Mouse (Mus musculus) cerebellum, adult 11 months (tissue): Measurements from ENCODE around the gene Grin3b.
A peak's percentile ranks its signal among the peaks of the same experiment; 100 is the strongest.

Experiments
- DNase-seq: peaks from one replicate; pipeline ENCODE4 v3.0.0; 2022

Gene Grin3b

DNA sequence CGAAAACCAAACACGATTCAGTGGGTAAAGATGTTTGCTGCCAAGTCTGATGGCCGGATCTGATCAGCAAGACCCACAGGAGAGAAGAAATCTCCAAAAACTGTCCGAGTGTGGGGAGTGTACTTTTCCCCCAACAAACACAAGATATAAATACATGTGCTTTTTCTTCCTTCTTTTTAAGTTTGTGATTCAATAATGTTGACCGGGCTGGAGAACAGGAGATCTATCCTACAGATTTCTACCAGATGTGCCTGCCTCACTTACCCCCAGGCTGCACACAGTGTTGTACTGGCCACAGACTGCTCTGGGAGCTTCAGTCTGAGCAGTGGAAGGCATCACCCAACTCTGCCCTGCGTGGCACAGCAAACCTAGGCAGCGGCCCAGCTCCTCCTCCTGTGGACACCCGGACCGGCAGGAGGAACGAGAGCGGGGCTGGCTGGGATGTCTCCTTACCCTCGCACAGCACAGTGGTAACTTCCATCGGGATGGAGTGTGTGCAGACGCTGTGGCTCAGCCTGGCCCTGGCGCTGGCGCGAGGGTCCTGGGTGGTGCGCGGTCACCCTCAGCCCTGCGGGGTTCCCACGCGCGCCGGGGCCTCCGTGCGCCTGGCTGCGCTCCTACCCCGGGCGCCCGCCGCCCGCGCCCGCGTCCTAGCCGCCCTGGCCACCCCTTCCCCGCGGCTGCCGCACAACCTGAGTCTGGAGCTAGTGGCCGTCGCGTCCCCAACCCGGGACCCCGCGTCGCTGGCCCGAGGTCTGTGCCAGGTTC is at the start of gene Grin3b:
Grin3b (plus strand) TSS at position 301 of the 768 bp plus-strand sequence.
- no peak for DNase-seq

DNA sequence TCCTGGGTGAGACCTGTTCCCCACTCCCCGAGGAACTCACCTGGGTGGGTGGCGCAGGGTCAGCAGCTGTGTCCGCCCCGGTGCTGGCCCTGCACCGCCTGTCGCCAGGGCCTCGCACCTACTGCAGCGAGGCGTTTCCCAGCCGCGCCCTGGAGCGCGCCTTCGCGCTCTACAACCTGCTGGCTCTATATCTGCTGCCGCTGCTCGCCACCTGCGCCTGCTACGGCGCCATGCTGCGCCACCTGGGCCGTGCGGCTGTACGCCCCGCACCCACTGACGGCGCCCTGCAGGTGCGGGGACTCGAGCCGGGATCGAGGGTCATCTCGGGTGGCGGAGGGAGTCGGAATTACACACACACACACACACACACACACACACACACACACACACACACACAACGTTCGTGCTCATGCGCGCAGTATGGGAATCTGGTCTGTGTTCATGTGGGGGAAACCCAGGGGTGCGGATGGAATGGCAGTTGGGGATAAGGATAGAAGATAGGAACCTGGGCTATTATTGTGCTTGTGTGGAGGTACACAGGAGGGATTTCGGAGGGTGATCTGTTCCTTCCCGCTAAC is 49.5 kb upstream of the Grin3b start, which contains the start of gene R3hdm4:
R3hdm4 (minus strand) TSS at position 251 of the 578 bp plus-strand sequence.
- peak; percentile 38 for DNase-seq

DNA sequence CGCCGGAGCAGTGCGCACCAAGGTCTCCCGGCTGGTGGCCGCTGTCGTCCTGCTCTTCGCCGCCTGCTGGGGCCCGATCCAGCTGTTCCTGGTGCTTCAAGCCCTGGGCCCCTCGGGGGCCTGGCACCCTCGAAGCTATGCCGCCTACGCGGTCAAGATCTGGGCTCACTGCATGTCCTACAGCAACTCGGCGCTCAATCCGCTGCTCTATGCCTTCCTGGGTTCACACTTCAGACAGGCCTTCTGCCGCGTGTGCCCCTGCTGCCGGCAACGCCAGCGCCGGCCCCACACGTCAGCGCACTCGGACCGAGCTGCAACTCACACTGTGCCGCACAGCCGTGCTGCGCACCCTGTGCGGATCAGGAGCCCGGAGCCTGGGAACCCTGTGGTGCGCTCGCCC is 48.9 kb upstream of the Grin3b start:
- peak; percentile 37 for DNase-seq

DNA sequence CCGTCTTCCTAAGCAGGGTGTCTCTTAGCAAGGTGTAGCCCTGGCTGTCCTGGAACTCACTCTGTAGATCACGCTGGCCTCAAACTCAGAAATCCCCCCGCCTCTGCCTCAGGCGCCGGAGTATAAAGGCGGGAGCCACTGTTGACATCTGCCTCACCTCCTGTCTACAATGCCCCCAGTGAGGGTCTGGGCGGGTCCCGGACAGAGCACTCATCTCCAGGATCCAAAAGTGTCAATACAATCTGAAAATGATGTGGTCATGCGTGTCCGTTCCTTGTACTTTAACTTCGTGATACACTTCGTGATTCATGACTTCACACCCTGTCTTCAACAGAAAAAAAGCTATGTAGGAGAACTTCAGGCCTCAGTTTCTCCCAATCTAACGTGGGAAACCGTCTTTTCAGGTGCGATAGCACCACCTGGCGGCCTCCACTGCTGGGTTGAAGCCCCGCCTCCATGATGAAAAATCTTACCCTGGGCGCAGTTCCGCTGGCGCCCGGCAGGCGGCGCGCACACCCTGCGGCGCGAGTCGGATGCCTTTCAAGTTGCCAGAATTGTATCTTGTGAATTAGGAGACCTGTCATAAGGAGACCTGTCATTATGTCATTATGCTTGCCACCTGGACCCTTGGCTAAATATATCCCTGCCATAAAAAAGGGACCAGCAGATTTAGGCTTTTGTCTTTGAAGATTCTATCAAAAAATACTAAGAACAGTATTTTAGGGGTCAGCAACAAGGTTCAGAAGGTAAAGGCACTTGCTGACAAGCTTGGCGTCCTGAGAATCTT is 45.3 kb upstream of the Grin3b start:
- peak; percentile 95 for DNase-seq

DNA sequence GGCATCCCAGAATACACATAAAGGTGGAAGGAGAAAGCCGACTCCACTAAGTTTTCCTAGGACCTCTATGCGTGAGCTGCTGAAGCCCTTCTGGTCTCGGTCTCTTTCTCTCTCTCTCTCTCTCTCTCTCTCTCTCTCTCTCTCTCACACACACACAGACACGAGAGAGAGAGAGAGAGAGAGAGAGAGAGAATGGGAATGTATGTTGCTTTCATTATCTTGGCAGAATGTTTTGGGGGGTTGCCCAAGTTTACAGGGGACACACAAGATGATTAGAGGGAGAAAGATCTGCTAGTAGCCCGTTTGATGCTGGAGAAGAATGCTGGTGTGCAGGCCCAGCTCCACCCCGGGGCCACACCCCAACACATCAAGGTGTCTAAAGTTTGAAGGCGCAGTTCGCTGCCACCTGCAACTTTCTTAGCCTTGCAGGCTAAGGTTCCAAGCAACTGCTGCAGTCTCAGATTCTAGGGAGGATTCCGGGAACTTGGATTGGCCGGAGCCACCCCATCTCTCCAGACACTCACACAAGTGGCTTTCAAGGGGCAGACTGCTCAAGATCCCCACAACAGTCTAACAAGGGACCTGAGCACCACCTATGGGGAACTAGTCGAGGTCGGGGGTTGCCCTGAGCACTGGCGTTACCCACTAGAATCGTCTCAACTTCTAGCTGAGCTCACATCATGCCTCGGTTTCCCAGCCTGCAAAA is 44.6 kb upstream of the Grin3b start:
- DNase-seq: no peak

DNA sequence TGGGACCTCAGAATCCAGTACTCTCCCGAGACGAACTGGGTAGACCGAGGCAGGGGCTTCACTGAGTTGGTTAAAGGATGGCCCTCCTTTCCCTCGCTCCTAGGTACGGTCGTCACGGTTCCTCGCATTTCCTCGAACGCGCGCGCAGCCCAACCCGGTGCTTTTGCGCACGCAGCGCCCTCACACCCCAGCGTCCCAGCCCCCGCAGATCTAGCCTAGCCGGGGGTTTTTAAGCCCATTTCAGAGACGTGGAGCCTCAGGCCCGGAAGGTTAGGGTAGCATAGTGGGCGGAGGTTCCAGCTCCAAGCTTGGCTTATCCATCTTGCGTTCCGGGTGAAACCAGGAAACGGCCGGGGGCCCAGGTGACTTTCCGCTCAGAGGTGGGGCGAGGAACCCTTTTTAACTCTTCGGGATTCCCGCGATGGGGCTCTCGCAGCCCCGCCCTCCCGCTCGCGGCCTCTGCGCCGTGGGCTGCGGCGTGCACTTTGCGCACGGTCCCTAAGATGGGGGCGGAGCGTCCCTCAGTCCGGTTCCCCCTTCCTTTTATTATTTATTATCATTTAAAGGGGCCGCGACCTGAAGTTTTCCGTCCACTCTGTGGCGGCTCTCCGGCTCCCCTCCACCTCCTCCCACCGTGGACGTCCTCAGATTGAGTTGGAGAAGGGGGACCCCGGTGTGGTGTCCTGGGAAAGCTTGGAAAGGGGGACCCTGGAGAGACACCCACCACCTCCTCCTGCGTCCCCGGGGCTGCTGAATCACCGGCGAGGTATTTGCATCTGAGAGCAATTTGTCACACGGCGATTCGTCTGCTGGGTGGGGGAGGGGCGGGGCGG is 43.8 kb upstream of the Grin3b start, which contains the start of gene Arid3a:
Arid3a (plus strand) TSS at position 553 of the 833 bp plus-strand sequence.
- peak; percentile 87 for DNase-seq

DNA sequence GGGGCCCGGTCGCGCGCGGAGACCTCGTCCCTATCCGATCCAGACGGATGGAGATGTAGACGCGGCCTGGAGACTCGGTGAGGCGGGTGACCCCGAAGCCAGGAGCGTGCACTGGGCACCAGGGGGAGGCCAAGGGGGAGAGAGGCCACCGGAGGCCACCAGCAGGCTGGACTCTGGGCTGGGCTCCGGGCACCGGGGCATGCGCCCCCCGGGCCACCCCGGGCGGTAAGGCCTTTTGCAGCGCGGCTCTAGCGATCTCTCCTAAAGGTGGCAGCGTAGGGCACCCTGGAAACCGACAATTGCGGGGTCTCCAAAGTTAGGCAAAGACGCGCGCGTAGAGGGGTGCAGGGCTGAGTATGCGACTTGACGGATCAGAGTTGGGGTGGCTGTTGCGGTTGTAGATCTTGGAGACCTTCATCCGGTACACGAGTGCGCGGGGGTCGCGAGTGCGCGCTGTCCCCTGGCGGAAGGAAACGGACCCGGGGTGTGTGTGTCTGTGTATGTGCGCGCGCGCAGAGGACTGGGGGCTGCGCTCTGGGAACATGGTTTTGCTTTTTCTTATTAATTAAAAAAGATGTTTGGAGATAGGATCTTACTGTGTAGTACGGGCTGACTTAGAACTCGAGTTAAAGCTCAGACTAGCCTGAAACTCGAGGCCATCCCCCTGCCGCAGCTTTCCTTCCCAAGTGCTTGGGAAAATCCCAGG is 43.0 kb upstream of the Grin3b start:
- peak; percentile 54 for DNase-seq

DNA sequence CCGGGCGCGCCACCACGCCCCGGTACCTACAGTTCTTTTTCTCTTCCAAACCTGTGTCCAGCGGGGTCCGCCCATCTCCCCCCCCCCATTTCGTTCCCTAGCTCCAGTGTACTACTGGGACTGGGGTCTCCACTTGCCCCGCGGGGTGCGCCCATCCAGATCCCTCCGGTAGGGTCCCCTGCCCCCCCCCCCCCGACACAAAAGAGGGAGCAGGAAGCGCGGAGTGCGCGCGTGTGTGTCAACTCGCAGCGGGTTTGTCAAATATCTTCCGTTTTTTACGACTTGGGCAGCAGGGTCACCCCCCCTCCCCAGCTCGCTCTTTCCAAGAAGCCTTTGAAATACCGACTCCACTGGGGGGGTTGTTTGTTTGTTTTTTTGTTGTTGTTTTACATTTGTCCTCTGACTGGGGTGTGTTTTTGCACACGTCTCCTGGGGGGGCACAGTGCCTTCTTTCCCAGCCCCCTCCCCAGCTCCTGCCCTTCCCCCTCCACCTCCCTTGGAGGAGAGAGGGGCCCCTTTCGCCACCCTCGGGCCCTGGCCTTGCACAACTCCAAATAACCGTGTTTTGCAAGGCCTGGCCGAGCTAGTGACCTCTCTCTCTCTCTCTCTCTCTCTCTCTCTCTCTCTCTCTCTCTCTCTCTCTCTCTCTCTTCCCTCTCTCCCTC is 42.4 kb upstream of the Grin3b start:
- peak; percentile 32 for DNase-seq

DNA sequence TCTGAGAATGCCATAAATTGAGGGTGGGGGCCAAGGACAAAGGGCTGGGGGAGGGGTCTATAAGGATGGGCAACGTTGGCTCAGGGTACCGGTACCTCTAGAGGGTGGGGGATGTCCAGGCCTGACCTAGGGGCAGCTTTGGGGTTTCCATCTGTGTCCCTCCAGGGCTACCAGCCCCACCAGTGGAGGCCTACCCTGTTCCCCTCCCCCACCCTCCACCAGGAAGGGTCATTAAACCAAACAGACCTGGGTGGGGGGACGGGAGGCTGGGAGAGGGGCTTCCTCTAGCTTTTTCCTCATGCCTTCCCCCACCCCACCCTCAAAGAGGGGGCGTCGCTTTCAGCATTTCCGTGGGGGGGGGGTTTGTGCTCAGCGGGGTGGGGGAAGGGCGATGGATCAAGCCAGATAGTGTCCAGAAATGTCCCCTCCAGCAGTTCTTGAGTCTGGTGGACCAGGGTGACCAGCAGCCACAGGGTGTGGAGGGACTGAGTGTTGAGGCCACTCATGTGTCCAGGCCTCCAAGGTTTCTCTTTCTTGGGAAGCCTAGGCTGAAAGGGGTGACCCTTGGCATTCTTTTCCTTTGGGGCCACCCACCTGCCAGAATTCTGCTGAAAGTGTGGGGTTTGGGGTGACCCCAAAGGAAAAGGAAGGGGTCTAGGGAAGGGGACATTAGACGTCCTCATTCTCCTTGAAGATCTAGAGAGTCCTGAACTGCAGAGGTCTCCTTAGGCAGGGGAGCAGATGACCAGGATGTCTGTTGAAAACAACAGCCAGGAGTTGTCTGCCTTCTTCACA is 41.4 kb upstream of the Grin3b start:
- DNase-seq: no peak

DNA sequence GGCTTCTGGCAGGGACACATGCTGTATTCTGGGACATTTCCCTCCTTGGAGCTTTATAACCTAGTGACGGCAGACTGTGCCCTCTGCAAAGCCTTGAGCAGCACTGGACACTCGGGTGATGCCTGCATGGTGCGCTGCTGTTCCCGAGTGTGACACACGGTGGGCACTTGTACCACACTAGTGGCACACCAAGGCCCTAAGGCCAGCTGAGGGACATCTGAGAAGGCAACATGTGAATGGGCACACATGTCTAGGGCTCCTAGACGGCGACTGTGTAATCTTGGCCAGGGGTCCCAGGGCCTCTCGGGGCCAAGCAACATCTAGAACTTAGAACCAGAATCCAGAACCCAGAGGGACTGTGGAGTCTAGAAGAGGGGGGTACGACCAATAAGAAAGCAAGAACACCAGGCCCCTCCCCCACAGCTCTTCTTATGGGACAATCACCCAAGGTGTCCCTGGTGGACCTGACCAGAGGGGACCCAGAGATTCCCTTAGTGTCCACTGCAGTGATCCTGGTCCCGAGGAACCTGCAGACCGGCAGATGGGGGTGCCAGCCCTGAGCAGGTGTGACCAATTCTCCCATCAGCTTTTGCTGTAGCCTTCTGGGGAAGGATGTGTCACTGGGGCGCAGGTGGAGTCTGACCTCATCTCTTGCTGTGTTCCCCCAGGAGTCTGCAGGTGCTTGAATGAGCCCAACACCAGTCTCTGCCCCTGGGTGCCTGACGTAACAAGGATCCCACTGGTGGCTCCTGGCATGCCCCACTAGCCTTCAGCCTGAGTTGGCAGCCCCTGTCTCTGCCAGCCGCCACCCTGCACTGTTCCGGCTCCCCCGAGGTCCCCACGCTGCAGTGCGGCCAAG is 40.3 kb upstream of the Grin3b start:
- peak; percentile 30 for DNase-seq

DNA sequence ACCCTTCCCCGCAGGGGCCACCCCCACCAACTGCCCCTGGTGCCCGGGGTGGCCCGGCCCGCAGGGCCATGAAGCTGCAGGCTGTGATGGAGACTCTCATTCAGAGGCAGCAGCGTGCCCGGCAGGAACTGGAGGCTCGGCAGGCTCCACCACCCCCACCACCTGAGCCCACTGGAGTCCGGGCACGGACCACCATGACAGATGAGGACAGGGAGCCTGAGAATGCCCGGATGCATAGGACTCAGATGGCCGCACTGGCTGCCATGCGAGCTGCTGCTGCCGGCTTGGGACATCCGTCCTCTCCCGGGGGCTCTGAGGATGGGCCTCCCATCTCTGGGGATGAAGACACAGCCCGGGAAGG is 39.7 kb upstream of the Grin3b start:
- no peak for DNase-seq

DNA sequence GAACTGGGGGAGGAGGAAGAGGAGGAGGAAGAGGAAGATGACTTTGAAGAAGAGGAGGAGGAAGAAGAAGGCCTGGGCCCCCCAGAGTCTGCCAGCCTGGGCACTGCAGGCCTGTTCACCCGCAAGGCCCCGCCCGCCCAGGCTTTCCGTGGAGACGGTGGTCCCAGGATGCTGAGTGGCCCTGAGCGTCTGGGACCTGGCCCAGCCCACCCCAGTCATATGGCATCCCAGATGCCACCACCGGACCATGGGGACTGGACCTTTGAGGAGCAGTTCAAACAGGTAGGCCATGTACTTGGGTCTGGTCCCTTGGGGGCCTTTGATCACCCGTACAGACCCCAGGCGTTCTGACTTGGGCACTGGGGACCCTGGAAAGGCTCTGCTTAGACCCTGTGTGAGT is 38.7 kb upstream of the Grin3b start:
- no peak for DNase-seq

DNA sequence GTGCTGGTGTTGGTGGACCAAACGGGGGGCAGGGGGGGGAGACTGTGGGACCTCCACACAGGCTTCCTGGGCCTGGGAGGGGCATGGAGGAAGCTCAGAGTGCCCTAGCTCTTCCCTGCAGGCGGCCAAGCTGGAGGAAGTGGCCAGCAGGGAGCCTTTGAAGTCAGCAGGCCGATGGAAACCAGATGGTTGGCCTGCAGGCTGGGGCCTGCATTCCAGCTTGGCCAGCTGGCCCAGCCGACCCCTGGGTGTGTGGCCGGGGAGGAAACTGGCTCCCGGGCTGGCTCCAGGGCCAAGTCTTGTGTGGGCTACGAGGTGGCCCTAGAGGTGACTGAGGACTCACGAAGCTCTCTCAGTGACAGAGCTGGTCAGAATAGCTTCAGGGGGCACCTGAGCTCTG is 37.8 kb upstream of the Grin3b start:
- DNase-seq: peak; percentile 61

DNA sequence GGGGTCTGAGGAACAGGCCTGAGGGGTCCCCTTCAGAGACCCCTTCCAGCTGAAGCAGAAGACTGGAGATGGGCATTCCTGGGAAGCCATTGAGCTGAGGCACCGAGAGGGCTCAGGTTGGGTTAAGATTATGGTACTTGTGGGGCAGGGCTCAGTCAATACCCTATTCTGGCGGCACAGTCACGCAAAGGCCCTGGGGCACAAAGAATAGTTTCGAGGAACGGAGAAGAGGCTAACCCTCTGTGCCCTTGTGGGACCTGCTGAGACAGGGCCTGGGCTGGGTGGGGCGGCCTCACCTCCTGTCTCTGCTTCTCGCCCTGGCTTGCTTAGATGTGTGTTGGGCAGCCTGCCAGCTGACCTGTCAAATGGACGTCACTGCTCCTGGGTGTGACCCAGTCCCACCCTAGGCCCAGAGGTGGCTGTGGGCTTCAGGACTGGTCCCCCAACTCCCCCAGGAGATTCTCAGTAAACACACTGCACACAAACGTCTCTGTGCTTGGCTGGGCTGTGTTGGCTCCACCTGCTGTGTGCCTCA is 37.3 kb upstream of the Grin3b start:
- no peak for DNase-seq

DNA sequence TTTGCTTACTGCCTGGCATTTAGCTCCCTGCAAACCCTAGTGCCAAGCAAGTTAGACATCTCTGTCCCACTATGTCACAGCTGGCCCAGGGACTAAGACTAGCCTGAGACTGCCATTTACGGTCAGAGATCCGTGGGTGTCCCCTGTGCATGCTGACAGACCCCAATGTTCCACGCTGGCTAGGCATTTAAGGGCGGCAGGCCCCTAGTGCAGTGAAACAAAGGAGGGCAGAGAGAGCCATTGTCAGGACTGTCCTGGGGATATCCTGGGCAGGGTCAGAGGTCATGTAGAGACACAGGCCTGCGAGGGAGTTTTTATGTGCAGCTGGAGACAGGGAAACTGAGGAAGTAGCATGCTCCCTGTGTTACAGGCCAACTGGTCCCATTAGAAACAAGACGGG is 36.7 kb upstream of the Grin3b start:
- no peak for DNase-seq

DNA sequence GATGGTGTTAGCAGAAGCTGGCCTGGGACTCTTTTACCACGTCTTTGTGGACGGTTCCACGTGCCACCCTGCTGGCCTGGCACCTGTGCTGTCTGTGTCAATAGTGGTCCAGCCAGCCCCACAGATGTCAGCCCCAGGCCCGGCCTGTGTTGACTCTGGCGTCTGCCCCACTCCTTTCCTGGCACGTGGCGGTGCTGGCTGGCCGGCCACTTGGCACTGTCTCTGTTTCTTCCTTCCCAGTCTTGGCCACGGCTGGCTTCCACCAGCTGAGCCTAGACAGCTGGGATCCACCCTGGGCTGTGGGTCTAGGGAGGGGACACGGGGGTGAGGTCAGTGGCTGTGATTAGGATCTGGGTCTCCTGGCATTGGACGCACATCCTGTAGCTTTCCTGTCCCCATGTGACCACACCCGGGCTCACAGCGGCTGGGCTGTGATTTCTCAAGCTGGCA is 36.2 kb upstream of the Grin3b start:
- DNase-seq: no peak

DNA sequence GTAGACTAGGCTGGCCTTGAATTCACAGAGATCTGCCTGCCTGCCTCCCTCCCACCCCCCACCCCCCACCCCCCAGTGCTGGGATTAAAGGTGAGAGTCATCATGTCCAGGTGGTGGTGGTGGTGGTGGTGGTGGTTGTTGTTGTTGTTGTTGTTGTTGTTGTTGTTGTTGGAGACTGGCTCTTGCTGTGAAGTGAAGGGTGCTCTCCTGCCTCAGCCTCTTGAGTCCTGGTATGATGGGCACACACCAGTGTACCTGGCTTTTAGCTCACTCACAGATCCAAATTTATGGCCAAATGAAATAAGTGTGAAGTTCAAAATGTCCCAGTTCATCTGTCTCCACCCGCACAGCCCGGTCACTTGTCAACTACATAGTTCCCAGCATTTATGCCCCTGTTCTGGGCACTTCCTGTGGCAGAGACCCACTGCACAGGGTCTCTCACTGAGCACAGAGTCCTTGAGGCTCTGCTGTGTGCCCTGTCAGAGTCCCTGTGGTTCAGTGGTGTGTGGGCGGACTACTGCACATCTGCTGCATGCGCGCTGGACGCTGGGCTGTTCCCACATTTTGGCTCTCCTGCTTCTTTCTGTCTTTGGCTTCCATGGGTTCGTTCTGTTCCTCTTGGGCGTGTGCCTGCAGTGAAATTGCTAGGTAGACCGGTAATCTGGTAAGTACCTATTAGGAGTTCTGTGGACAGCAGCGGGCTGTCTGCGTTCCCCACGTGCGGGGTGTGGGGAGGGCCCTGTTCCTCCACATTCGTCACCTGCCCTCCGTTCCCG is 35.5 kb upstream of the Grin3b start:
- DNase-seq: no peak
